Mouse (Mus musculus) cerebellum, adult 2 months (tissue): ENCODE measurements around the gene Rpl28.

Experiments
- CTCF ChIP-seq: fragments of 200-500 bp; IDR thresholded peaks from 2 replicates; pipeline ENCODE4 v1.5.1; 2011; ENCODE audit warnings: low read depth, mild to moderate bottlenecking, control low read depth, low read length, moderate library complexity, borderline replicate concordance; ENCODE audit not compliant: insufficient read depth
- POLR2A ChIP-seq: fragments of 200-500 bp; IDR thresholded peaks from 2 replicates; pipeline ENCODE4 v1.6.1; 2011; ENCODE audit warnings: low read length, control low read depth, borderline replicate concordance; ENCODE audit not compliant: insufficient read depth

- no peak for TF ChIP-seq POLR2A
- TF ChIP-seq CTCF = no peak
Measured at GRCm38 (mm10) chr7:4777851-4778637, 14.6 kb upstream of the Rpl28 start.
